Mouse (Mus musculus) olfactory bulb, adult 2 months (tissue): ENCODE data around the gene Mrpl24.

Source experiments
- CTCF ChIP-seq: fragments of 200-500 bp; IDR thresholded peaks from 2 replicates; pipeline ENCODE4 v1.5.1; 2012; ENCODE audit warnings: low read depth, mild to moderate bottlenecking, low read length, moderate library complexity; ENCODE audit not compliant: insufficient read depth
- POLR2A ChIP-seq: fragments of 200-500 bp; IDR thresholded peaks from 2 replicates; pipeline ENCODE4 v1.6.1; 2012; ENCODE audit warnings: mild to moderate bottlenecking, low read depth, low read length, moderate library complexity; ENCODE audit not compliant: insufficient read depth

- TF ChIP-seq CTCF (no peak), POLR2A (no peak)
Observed at GRCm38 (mm10) chr3:87970184-87970938, 51.1 kb downstream of the Mrpl24 start.
